Mouse (Mus musculus): ENCODE results near the gene Slc39a1.

Slc39a1 gene

GRCm38 (mm10) chr3:90253653-90254418 lies 5.9 kb downstream of the Slc39a1 start, which contains the start of gene Crtc2:
Crtc2 (plus strand) TSS chr3:90254163.
- CTCF ChIA-PET, result no interaction called here
- POLR2A ChIA-PET, result interaction anchor here in 3 of 4 experiments (0.6 to 1.2 kb wide), 13 partner anchors 9 to 266 kb away, joined by 3 to 8 read pairs (median 3); partner anchors contain the start of genes Jtb (in 2 of the 3), Creb3l4 (in 1 of the 3) and Gatad2b (in 1 of the 3)

- POLR2A ChIA-PET, result interaction anchor here in 3 of 4 experiments (0.5 to 3.4 kb wide), 10 partner anchors 10 to 258 kb away, joined by 3 to 26 read pairs (median 3); partner anchors contain the start of genes Jtb (in 2 of the 3), Creb3l4 (in 1 of the 3), Dennd4b (in 1 of the 3) and Gatad2b (in 1 of the 3)
- CTCF ChIA-PET, result interaction anchor here in 2 of 4 experiments (0.7 to 0.8 kb wide), 2 partner anchors 26 to 352 kb away, joined by 3 to 4 read pairs; no protein-coding TSS in a partner anchor
These were observed 6.6 kb downstream of the Slc39a1 start for GRCm38 (mm10) chr3:90254419-90255193.

DNA sequence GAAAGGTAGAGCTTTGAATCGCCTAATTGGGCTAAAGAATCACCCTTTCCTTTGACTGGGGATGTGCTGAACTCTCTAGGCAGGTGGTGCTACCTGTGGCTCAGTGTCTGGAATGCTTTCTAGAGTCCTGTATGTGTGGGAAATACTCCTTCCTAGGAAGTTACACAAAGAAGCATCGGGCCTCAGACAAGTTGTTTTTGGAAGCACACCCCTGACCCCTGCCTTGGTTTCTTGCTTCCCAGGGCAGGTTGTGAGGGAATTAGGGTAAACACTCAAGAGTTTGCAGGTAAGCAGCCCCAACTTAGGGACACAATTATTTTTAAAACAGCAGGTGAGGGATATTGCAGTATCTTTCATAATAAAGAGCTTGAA lies 7.2 kb downstream of the Slc39a1 start:
- ChIA-PET POLR2A (interaction anchor here in 2 of 4 experiments (0.5 to 3.4 kb wide), 6 partner anchors 8 to 259 kb away, joined by 3 to 26 read pairs (median 4); partner anchors contain the start of genes Creb3l4 (in 1 of the 2), Dennd4b (in 1 of the 2), Jtb (in 1 of the 2) and Slc39a1 (in 1 of the 2)), CTCF (interaction anchor here in 2 of 4 experiments (0.7 to 1.8 kb wide), 3 partner anchors 10 to 351 kb away, joined by 3 to 5 read pairs (median 4); no protein-coding TSS in a partner anchor)

DNA sequence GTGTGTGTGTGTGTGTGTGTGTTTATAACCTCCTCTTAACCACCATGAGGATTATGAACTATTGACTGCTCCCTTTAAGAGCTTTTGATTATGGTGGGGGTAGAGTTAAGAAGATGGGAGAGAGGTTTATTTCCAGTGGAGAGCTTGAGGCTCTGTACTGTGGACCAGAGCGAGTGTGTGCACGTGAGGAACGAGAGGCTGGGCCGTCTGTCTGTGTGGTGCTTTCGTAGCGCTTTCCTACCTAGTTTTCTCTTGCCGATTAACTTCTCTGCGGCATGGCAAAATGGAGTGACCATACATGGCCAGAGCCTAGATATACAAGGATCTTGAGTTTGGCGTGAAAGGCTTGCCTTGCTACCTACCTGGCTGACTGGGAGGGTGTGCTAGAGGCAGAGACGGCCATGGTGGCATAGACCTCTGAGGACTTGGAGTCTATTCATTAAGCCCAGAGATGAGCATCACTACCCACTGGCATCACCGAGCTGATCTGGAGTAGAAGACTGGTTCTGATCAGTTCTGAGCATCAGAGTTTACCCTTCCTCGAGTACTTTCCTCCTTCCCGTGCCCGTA lies 7.9 kb downstream of the Slc39a1 start:
- ChIA-PET CTCF (interaction anchor here in 2 of 4 experiments (0.6 to 1.8 kb wide), 4 partner anchors 10 to 350 kb away, joined by 3 to 7 read pairs (median 4); no protein-coding TSS in a partner anchor), POLR2A (interaction anchor here in 2 of 4 experiments (0.6 to 3.4 kb wide), 9 partner anchors 9 to 38 kb away, joined by 3 to 26 read pairs (median 3); partner anchors contain the start of genes Creb3l4 (in 1 of the 2), Dennd4b (in 1 of the 2), Jtb (in 1 of the 2) and Slc39a1 (in 1 of the 2))

GRCm38 (mm10) chr3:90256731-90257530 lies 9.0 kb downstream of the Slc39a1 start:
- ChIA-PET POLR2A (interaction anchor here (0.5 to 3.4 kb wide), 13 partner anchors 9 to 286 kb away, joined by 3 to 26 read pairs (median 4); partner anchors contain the start of genes Slc39a1 (in 3 of the 4), Dennd4b (in 2 of the 4), Rab13 (in 1 of the 4) and Rps27 (in 1 of the 4)), CTCF (interaction anchor here in 2 of 4 experiments (0.6 to 1.8 kb wide), 4 partner anchors 9 to 218 kb away, joined by 3 to 7 read pairs (median 6); no protein-coding TSS in a partner anchor)

GRCm38 (mm10) chr3:90258521-90258920 lies 10.5 kb downstream of the Slc39a1 start:
- ChIA-PET POLR2A (interaction anchor here in 3 of 4 experiments (1.0 to 1.6 kb wide), 7 partner anchors 11 to 45 kb away, joined by 3 to 8 read pairs (median 4); partner anchors contain the start of genes Slc39a1 (in 2 of the 3), Rab13 (in 1 of the 3) and Rps27 (in 1 of the 3)), CTCF (no interaction called here)

DNA sequence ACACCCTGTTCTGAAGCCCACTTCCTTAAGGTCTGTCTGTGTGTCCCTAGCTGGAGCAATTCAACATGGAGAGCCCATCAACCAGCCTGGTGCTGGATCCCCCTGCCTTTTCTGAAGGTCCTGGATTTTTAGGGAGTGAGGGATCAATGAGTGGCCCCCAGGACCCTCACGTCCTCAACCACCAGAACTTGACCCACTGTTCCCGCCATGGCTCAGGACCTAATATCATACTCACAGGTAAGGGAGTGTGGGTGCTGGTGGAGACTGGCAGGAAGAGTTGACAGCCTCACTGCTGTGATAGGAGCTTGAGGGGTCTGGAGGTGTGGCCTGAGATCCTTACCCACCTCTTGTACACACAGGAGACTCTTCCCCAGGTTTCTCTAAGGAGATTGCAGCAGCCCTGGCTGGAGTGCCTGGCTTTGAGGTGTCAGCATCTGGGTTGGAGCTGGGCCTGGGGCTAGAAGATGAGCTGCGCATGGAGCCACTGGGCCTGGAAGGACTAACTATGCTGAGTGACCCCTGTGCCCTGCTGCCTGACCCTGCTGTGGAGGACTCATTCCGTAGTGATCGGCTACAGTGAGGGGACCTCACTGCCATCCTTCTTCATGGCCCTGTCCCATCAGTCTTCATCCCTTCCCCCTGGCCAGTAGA lies 15.3 kb downstream of the Slc39a1 start:
- POLR2A ChIA-PET, result interaction anchor here in 3 of 4 experiments (0.6 to 1.8 kb wide), 3 partner anchors 9 to 15 kb away, joined by 3 to 7 read pairs (median 6); partner anchors contain the start of genes Slc39a1 (in 2 of the 3) and Crtc2 (in 1 of the 3)

DNA sequence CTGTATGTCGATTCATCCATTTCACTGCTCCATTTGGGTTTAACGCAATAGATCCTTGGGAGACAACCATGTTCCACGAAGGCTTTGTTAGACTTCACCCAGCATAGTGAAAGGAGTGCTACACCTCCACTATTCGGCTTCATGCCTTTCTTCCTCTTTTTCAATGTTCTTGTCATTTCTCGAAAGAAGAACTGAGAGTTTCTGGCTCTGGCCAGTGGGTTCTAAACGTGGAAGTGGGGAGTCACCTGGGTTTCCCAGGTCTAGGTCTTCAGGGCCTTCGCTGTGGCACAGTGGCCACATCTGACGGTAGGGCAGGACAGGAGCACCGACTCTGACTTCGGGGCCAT lies 16.7 kb downstream of the Slc39a1 start:
- POLR2A ChIA-PET, result interaction anchor here in 2 of 4 experiments (0.6 to 4.9 kb wide), 10 partner anchors 8 to 1098 kb away, joined by 3 to 55 read pairs (median 10); partner anchors contain the start of genes Slc27a3 (in 2 of the 2), Slc39a1 (in 2 of the 2), Creb3l4 (in 1 of the 2) and Gatad2b (in 1 of the 2)
- CTCF ChIA-PET, result interaction anchor here in 1 of 4 experiments (1.3 kb wide), 1 partner anchor 17 kb away, joined by 7 read pairs; the partner anchor contains the start of gene Slc39a1

More for the DNA sequence above, 15.3 kb downstream of the Slc39a1 start:
- CTCF ChIA-PET, result interaction anchor here in 1 of 4 experiments (0.6 kb wide), 1 partner anchor 93 kb away, joined by 4 read pairs; no protein-coding TSS in a partner anchor

DNA sequence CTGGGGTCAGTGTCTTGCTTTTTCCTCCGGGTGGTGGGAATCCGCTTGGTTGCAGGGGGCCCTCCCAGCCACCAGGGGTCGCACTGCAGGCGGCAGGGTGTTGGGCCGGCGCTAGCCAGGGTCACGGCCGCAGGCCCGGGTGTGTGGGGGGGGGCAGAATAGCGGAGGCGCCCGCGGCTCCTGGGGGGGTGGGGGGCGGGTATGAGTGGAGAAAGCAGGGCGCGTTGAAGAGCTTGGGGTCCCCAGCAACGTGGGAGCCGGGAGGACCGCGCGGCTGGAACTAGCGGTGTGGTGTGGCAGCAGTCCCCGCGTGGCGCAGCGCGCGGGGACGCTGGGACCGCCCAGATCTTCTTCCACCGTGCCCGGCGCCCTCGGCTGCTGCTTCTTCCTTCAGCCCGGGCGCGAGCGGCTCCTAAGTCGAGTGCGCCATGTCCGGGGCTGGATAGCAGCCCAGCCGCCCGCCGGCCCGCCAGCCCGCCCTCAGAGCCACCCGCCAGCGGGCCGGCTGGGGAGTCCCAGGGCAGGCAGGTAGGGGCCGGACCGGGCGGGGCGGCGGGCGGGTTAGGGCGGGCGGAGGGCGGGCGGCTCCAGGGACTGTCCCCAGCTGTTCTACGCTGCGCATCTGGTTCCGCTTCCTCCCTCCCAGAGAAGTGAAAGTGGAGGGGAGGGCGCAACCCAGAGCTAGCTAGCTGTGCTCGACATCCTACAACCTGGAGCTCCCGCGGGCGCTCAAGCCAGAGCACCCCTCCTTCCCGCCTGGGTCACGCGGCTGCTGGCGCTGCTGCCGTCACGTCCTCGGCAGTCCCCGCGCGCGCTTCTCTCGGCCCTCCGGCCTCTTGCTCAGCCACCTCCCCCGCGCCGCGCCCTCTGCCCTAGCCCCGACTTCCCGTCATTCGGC lies 17.3 kb downstream of the Slc39a1 start, which contains the start of gene Dennd4b:
TSS of gene Dennd4b (plus strand) at position 152 of the 898 bp plus-strand sequence.
- POLR2A ChIA-PET, result interaction anchor here in 3 of 4 experiments (0.5 to 4.9 kb wide), 65 partner anchors 8 to 389 kb away, joined by 3 to 55 read pairs (median 6); partner anchors contain the start of genes Creb3l4 (in 3 of the 3), Gatad2b (in 3 of the 3), Jtb (in 3 of the 3) and Rab13 (in 3 of the 3)
- CTCF ChIA-PET, result interaction anchor here in 3 of 4 experiments (0.6 to 1.5 kb wide), 15 partner anchors 9 to 172 kb away, joined by 3 to 7 read pairs (median 4); partner anchors contain the start of genes Slc39a1 (in 2 of the 3) and Gatad2b (in 1 of the 3)

DNA sequence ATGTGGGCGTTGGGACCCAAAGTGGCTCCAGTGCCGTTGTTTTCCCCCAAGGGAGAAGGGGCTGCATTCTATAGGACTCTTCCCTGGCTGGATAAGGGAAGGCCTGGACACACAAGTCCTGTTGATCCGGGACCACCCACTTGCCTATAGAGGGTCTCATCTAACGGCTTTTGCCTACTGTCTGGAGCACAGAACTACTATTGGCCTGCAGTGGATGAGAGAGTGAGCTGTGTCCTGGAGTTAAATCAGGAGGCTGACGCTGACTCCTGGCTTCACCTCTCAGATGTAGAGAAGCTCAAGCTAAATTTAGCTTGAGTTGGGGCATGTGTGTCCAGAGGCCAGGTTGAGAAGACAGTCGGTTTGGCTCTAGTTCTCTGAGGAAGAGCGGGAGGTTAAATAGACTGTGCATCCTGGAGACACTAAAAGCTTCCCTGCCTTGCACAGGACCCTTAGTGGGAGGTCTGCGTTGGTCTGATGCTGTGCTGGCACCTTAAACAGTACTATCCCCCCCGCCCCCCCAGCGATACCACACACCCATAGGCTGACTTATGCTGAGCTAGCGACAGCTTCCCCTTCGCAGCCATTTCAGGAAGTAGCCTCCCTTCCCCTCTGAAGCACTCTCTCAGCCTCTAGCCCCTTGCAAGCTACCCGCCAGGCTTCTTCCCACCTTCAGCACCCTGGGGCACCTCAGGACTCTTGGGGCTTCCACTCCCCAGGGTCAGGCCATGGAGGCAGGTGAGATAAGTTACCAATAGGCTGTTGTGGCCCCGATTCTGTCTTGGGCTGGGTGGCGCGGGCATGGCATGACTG lies 18.2 kb downstream of the Slc39a1 start:
- CTCF ChIA-PET, result interaction anchor here in 3 of 4 experiments (0.5 to 1.5 kb wide), 18 partner anchors 8 to 784 kb away, joined by 3 to 7 read pairs (median 4); partner anchors contain the start of genes Gatad2b (in 2 of the 3) and Slc39a1 (in 1 of the 3)
- POLR2A ChIA-PET, result interaction anchor here in 3 of 4 experiments (0.5 to 4.9 kb wide), 78 partner anchors 8 to 1793 kb away, joined by 3 to 55 read pairs (median 4); partner anchors contain the start of genes Creb3l4 (in 3 of the 3), Gatad2b (in 3 of the 3), Jtb (in 3 of the 3) and Rab13 (in 3 of the 3)

DNA sequence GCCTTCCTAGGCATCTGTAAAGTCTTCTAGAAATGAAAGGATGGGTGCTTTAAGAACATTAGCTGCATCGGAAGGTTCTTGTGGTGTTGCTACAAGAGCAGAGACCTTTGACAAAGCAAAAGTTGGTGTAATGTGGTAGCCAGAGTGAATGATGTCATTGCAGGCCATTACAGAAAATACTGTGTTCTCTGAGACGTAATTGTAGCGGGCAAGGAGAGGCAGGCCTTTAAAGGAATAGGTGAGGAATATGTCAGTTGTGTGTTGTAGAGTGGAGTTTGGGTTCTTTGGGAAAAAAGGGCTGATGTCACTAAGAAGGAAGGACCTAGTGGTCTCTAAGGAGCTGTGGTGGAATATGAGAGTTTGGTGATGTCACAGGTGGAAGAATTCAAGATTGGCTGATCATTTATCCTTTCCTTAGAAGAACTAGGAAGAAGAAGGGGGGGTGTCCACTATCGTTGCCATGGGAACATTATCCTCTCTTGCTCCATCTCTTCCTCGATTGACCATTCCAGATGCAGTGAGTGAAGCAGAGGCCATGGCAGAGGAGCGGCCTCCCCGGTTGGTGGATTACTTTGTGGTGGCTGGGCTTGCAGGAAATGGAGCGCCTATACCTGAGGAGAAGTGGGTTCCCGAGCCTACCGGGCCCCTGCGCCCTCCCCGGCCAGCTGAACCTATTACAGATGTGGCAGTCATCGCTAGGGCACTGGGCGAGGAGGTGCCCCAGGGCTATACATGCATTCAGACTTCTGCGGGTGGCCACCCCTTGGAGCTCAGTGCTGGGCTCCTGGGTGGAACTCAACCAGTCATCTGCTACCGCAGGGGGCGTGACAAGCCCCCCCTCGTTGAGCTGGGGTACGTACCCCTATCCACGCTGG lies 19.2 kb downstream of the Slc39a1 start:
- ChIA-PET CTCF (interaction anchor here in 3 of 4 experiments (0.6 to 1.5 kb wide), 8 partner anchors 7 to 785 kb away, joined by 3 to 7 read pairs (median 3); partner anchors contain the start of gene Gatad2b (in 1 of the 3)), POLR2A (interaction anchor here in 3 of 4 experiments (0.5 to 4.9 kb wide), 46 partner anchors 7 to 1792 kb away, joined by 3 to 55 read pairs (median 6); partner anchors contain the start of genes Gatad2b (in 2 of the 3), Jtb (in 2 of the 3), Slc27a3 (in 2 of the 3) and Slc39a1 (in 2 of the 3))

GRCm38 (mm10) chr3:90268190-90268589 lies 20.2 kb downstream of the Slc39a1 start:
- POLR2A ChIA-PET, result interaction anchor here in 3 of 4 experiments (0.6 to 4.9 kb wide), 9 partner anchors 9 to 355 kb away, joined by 3 to 55 read pairs (median 12); partner anchors contain the start of genes Rab13 (in 2 of the 3), Rps27 (in 2 of the 3), Gatad2b (in 1 of the 3) and Il6ra (in 1 of the 3)

More at GRCm38 (mm10) chr3:90268190-90268589, 20.2 kb downstream of the Slc39a1 start:
- CTCF ChIA-PET, result no interaction called here
